In genomic region chr19:40841593-40841992, GRCm38 (mm10) we compare ENCODE assay signal across 21 mouse cellular contexts.
"Had no signal": no experiment of that assay in that cellular context is flagged by ENCODE, and none has a peak within 500 bp of the region (broad histone marks: within the 10 kb centered on the region; RNA-seq: fewer than 3 reads in every experiment).

No protein-coding gene starts in this region.

- DNase-seq: kidney, adult 18-20 months; kidney, postnatal 14 days; layer of hippocampus, adult 9-11 months; liver; lung, adult 18-20 months; lung, postnatal 14 days; right cerebral cortex, adult 18-20 months; right cerebral cortex, postnatal 14 days; right cerebral cortex, postnatal 4 days; thymus, postnatal 25 days had no signal

- H3K27me3 ChIP-seq: limb, embryonic 13.5 days; liver, embryonic 12.5 days; liver, embryonic 15.5 days; midbrain, embryonic 12.5 days; midbrain, embryonic 15.5 days; neural tube, embryonic 12.5 days; neural tube, embryonic 15.5 days had no signal

- H3K27ac ChIP-seq: layer of hippocampus, adult 2 months; limb, embryonic 10.5 days; limb, embryonic 13.5 days; liver, embryonic 12.5 days; liver, embryonic 15.5 days; macrophage; midbrain, embryonic 12.5 days; midbrain, embryonic 15.5 days; neural tube, embryonic 12.5 days; neural tube, embryonic 15.5 days; stomach, postnatal 0 days had no signal

- H3K4me2 ChIP-seq: limb, embryonic 13.5 days; liver, embryonic 12.5 days; liver, embryonic 15.5 days; midbrain, embryonic 12.5 days; midbrain, embryonic 15.5 days; neural tube, embryonic 12.5 days; neural tube, embryonic 15.5 days had no signal

- ATAC-seq: liver, embryonic 12.5 days; midbrain, embryonic 15.5 days had no signal

- H3K4me1 ChIP-seq: limb, embryonic 10.5 days; liver, embryonic 15.5 days; midbrain, embryonic 12.5 days; midbrain, embryonic 15.5 days; neural tube, embryonic 12.5 days; neural tube, embryonic 15.5 days had no signal

- H3K4me3 ChIP-seq: layer of hippocampus, adult 2 months; limb, embryonic 10.5 days; limb, embryonic 13.5 days; liver, embryonic 12.5 days; liver, embryonic 15.5 days; midbrain, embryonic 12.5 days; midbrain, embryonic 15.5 days; neural tube, embryonic 12.5 days; neural tube, embryonic 15.5 days had no signal

- H3K9ac ChIP-seq: limb, embryonic 13.5 days; liver, embryonic 12.5 days; liver, embryonic 15.5 days; midbrain, embryonic 12.5 days; midbrain, embryonic 15.5 days; neural tube, embryonic 12.5 days; neural tube, embryonic 15.5 days had no signal

- H3K9me3 ChIP-seq: limb, embryonic 10.5 days; limb, embryonic 13.5 days; liver, embryonic 12.5 days; liver, embryonic 15.5 days; midbrain, embryonic 12.5 days; midbrain, embryonic 15.5 days; neural tube, embryonic 12.5 days; neural tube, embryonic 15.5 days had no signal
